Mouse (Mus musculus) heart, adult 2 months (tissue): ENCODE data around the gene Nkx1-2.

ENCODE experiments used
- CTCF ChIP-seq: fragments of 200-600 bp; IDR thresholded peaks from 2 replicates; pipeline ENCODE4 v1.8.1; 2022; ENCODE audit warnings: antibody characterized with exemption, mild to moderate bottlenecking, moderate library complexity
- EP300 ChIP-seq: fragments of 200-500 bp; IDR thresholded peaks from 2 replicates; pipeline ENCODE4 v1.6.1; 2011; ENCODE audit warnings: low read depth, low read length, control low read depth; ENCODE audit not compliant: insufficient read depth
- POLR2A ChIP-seq: fragments of 200-500 bp; IDR thresholded peaks from 2 replicates; pipeline ENCODE4 v1.6.1; 2011; ENCODE audit warnings: mild to moderate bottlenecking, low read depth, low read length, control low read depth; ENCODE audit not compliant: insufficient read depth

DNA sequence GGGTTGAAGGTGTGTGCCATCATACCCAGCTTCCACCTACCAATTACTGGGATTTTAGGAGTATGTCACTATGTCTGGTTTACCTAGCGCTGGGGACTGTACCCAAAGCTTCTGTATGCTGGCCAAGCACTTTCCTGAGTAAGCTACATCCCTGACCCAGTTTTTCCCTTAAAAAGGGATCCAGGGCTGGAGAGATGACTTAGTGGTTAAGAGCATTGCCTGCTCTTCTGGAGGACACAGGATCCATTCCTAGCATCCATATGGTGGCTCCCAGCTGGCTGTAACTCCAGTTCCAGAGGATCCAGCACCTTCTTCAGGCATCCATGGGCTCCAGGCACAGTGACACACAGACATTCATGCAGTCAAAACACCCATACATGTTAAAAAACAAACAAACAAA is 47.1 kb upstream of the Nkx1-2 start:
- TF ChIP-seq POLR2A (no peak), CTCF (no peak), EP300 (no peak)
